Mouse (Mus musculus): ENCODE measurements around the gene Chd3. TPM values are rescaled to one million over a fixed set of nuclear protein-coding genes. Genes with fewer than 3 reads are reported as not detected.

Chd3 gene
- total and polyA plus RNA-seq, 3 experiments: 31.9 to 92.0 (median 66.4) TPM

DNA sequence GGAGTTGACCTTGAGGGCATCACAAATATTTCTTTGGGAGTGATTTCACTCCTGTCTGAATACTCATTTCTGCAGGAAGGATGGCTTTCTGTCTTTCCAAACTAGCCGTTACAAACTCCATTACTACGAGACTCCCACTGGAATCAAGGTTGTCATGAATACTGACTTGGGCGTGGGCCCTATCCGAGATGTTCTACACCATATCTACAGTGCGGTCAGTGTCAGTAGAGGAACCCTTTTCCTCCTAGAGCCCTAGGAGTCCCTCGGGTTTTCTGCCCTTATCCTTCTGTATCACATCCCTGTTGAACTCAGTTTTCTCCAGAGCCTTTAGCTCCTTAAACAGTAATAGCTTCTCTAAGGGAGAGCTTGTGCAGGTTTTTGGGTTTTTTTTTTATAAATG lies 44.5 kb downstream of the Chd3 start:
- no peak overlapping the region for H3K27ac ChIP-seq (ENCODE audit: insufficient read depth, low read depth)
- H3K4me2 ChIP-seq (ENCODE audit: insufficient read depth, low read depth, poor library complexity, severe bottlenecking): peak overlapping the region; percentile 72
- DNase-seq (ENCODE audit: extremely low read depth): no peak
- peak overlapping the region; percentile 72 for H3K9ac ChIP-seq (ENCODE audit: insufficient read depth, low read depth)
- H3K4me1 ChIP-seq (ENCODE audit: control insufficient read depth in 1 of 2, insufficient read depth in 2 of 2): peaks cover 12 to 39% of the 10 kb centered on the region in 2 experiments
- peak overlapping the region in 2 of 3 experiments; percentile 69 to 98 for H3K4me3 ChIP-seq (replicated peaks in 1 of 3; ENCODE audit: low read depth in 2 of 3, low read length in 2 of 3, poor library complexity in 1 of 3)
- peaks cover 1 to 20% of the 10 kb centered on the region in 2 experiments for H3K36me3 ChIP-seq (replicated peaks in 1 of 2; ENCODE audit: control insufficient read depth in 1 of 2, insufficient read depth in 1 of 2, low read length in 1 of 2)
- dilution Hi-C loops (cut with MboI; ENCODE audit: extremely low pct_ligation_motif_present, extremely low pct_unique_long_range_greater_than_20kb, low sequenced_read_pairs): no loop called here
- peaks cover 34% of the 10 kb centered on the region for H3K27me3 ChIP-seq (replicated peaks)
- in situ Hi-C loops (cut with MboI; ENCODE audit: low pct_ligation_motif_present, low pct_unique_long_range_greater_than_20kb, low sequenced_read_pairs): no loop called here
- no peaks in the 10 kb centered on the region for H3K79me2 ChIP-seq (replicated peaks; ENCODE audit: control insufficient read depth, extremely low read depth, insufficient read depth, poor library complexity, severe bottlenecking)
- TF ChIP-seq EP300 (IDR thresholded peaks at IDR 0.05; ENCODE audit: low read length) (no peak), JUND (conservative IDR thresholded peaks at IDR 0.05; ENCODE audit: low read depth, low read length) (no peak), MYC (IDR thresholded peaks at IDR 0.05; ENCODE audit: low read depth, low read length) (no peak), USF1 (IDR thresholded peaks at IDR 0.05; ENCODE audit: low read depth, low read length) (no peak), ZKSCAN1 (IDR thresholded peaks at IDR 0.05; ENCODE audit: borderline replicate concordance, low read depth, low read length) (no peak), POLR2AphosphoS2 (IDR thresholded peaks at IDR 0.05; ENCODE audit: low read depth, low read length) (no peak), ZC3H11A (IDR thresholded peaks at IDR 0.05; ENCODE audit: low read depth, low read length) (no peak), CTCF (conservative IDR thresholded peaks at IDR 0.05 in 1 of 2, IDR thresholded peaks at IDR 0.05 in 1 of 2; ENCODE audit: low read depth in 2 of 2, low read length in 2 of 2) (no peak)
- no peaks in the 10 kb centered on the region for H3K9me3 ChIP-seq (replicated peaks; ENCODE audit: low read length)

- Histone ChIP-seq H3K27ac (ENCODE audit: insufficient read depth, low read depth) (no peak within 1 kb of the TSS; the same call in 1 of the 2 replicates), H3K36me3 (replicated peaks in 1 of 2; ENCODE audit: control insufficient read depth in 1 of 2, insufficient read depth in 1 of 2, low read length in 1 of 2) (peaks cover 12 to 30% of the 10 kb centered on the region in 2 experiments)
- in situ Hi-C loops (cut with MboI; ENCODE audit: low pct_ligation_motif_present, low pct_unique_long_range_greater_than_20kb, low sequenced_read_pairs): no loop called here
- no peak for TF ChIP-seq RCOR1 (conservative IDR thresholded peaks at IDR 0.05; ENCODE audit: low read depth, low read length)
- peak; percentile 94 for TF ChIP-seq ELF1 (IDR thresholded peaks at IDR 0.05; ENCODE audit: low read depth, low read length)
- peak; percentile 99 for TF ChIP-seq NRF1 (IDR thresholded peaks at IDR 0.05; ENCODE audit: low read depth, low read length)
- no peak for TF ChIP-seq ZC3H11A (IDR thresholded peaks at IDR 0.05; ENCODE audit: low read depth, low read length)
- TF ChIP-seq SMC3 (IDR thresholded peaks at IDR 0.05; ENCODE audit: low read depth, low read length): no peak
- TF ChIP-seq CHD1 (IDR thresholded peaks at IDR 0.05; ENCODE audit: low read depth, low read length): no peak
- TF ChIP-seq BHLHE40 (IDR thresholded peaks at IDR 0.05; ENCODE audit: low read depth, low read length): no peak
- peak; percentile 12; the same call in 1 of the 2 replicates for TF ChIP-seq MAZ (IDR thresholded peaks at IDR 0.05; ENCODE audit: low read depth, low read length)
- peak; percentile 45 for TF ChIP-seq ETS1 (conservative IDR thresholded peaks at IDR 0.05; ENCODE audit: low read depth, low read length)
- TF ChIP-seq GABPA (IDR thresholded peaks at IDR 0.05; ENCODE audit: insufficient replicate concordance, low read depth, low read length): no peak
- peak; percentile 75 for TF ChIP-seq HCFC1 (IDR thresholded peaks at IDR 0.05; ENCODE audit: low read depth, low read length)
- TF ChIP-seq EP300 (IDR thresholded peaks at IDR 0.05; ENCODE audit: low read length): no peak
- TF ChIP-seq RAD21 (IDR thresholded peaks at IDR 0.05; ENCODE audit: low read depth, low read length): no peak
- TF ChIP-seq MEF2A (IDR thresholded peaks at IDR 0.05; ENCODE audit: borderline replicate concordance, low read depth, low read length): no peak; the same call in 1 of the 2 replicates
- peak; percentile 92 for TF ChIP-seq ZMIZ1 (IDR thresholded peaks at IDR 0.05; ENCODE audit: low read depth, low read length)
- no peak for TF ChIP-seq MAFK (IDR thresholded peaks at IDR 0.05; ENCODE audit: insufficient replicate concordance, low read length)
- TF ChIP-seq MAX (IDR thresholded peaks at IDR 0.05; ENCODE audit: low read length): no peak
- TF ChIP-seq ZKSCAN1 (IDR thresholded peaks at IDR 0.05; ENCODE audit: borderline replicate concordance, low read depth, low read length): no peak
- no peak for TF ChIP-seq USF2 (conservative IDR thresholded peaks at IDR 0.05; ENCODE audit: low read depth, low read length)
- TF ChIP-seq E2F4 (IDR thresholded peaks at IDR 0.05; ENCODE audit: insufficient replicate concordance, low read depth, low read length): peak; percentile 70; the same call in 1 of the 2 replicates
- TF ChIP-seq POLR2AphosphoS2 (IDR thresholded peaks at IDR 0.05; ENCODE audit: low read depth, low read length): peak; percentile 95
- TF ChIP-seq JUND (conservative IDR thresholded peaks at IDR 0.05; ENCODE audit: low read depth, low read length): no peak
- peak; percentile 67; the same call in 1 of the 2 replicates for TF ChIP-seq TBP (conservative IDR thresholded peaks at IDR 0.05; ENCODE audit: low read depth, low read length)
- 0 out of 2 replicates have a peak, but pooled peaks have one; percentile 54 for TF ChIP-seq KAT2A (IDR thresholded peaks at IDR 0.05; ENCODE audit: insufficient replicate concordance, low read length)
- TF ChIP-seq NELFE (IDR thresholded peaks at IDR 0.05; ENCODE audit: low read depth, low read length): peak; percentile 97
- TF ChIP-seq MYC (IDR thresholded peaks at IDR 0.05; ENCODE audit: low read depth, low read length): 0 out of 2 replicates have a peak, but pooled peaks have one; percentile 32
- peak; percentile 99 for TF ChIP-seq POLR2A (IDR thresholded peaks at IDR 0.05; ENCODE audit: low read depth, low read length)
- peak; percentile 87 for TF ChIP-seq TCF12 (IDR thresholded peaks at IDR 0.05; ENCODE audit: low read depth, low read length)
- TF ChIP-seq CHD2 (IDR thresholded peaks at IDR 0.05; ENCODE audit: low read length): peak; percentile 96
- no peak for TF ChIP-seq PAX5 (IDR thresholded peaks at IDR 0.05; ENCODE audit: low read length)
Observed at GRCm38 (mm10) chr11:69323667-69324111, 45.5 kb downstream of the Chd3 start, which contains the start of the genes Cntrob and Trappc1. Gene Cntrob (minus strand): TSS chr11:69323775. Gene Trappc1 (plus strand): TSS chr11:69323980.

More at GRCm38 (mm10) chr11:69323667-69324111, 45.5 kb downstream of the Chd3 start, which contains the start of the genes Cntrob and Trappc1:
- peak; percentile 100 for DNase-seq (ENCODE audit: extremely low read depth)
- Histone ChIP-seq H3K4me2 (ENCODE audit: insufficient read depth, low read depth, poor library complexity, severe bottlenecking) (peak within 1 kb of the TSS; percentile 81), H3K4me3 (replicated peaks in 1 of 3; ENCODE audit: low read depth in 2 of 3, low read length in 2 of 3, poor library complexity in 1 of 3) (peak within 1 kb of the TSS; percentile 69 to 98 (median 73)), H3K27me3 (replicated peaks) (peaks cover 24% of the 10 kb centered on the region), H3K9ac (ENCODE audit: insufficient read depth, low read depth) (peak within 1 kb of the TSS; percentile 93), H3K9me3 (replicated peaks; ENCODE audit: low read length) (no peaks in the 10 kb centered on the region), H3K79me2 (replicated peaks; ENCODE audit: control insufficient read depth, extremely low read depth, insufficient read depth, poor library complexity, severe bottlenecking) (no peaks in the 10 kb centered on the region), H3K4me1 (ENCODE audit: control insufficient read depth in 1 of 2, insufficient read depth in 2 of 2) (peaks cover 12 to 39% of the 10 kb centered on the region in 2 experiments)
- dilution Hi-C loops (cut with MboI; ENCODE audit: extremely low pct_ligation_motif_present, extremely low pct_unique_long_range_greater_than_20kb, low sequenced_read_pairs): no loop called here

All from CH12.LX (cell line).